Mouse (Mus musculus): ENCODE results near the gene Coq5.
A peak's percentile ranks its signal among the peaks of the same experiment; 100 is the strongest.

Gene Coq5

DNA sequence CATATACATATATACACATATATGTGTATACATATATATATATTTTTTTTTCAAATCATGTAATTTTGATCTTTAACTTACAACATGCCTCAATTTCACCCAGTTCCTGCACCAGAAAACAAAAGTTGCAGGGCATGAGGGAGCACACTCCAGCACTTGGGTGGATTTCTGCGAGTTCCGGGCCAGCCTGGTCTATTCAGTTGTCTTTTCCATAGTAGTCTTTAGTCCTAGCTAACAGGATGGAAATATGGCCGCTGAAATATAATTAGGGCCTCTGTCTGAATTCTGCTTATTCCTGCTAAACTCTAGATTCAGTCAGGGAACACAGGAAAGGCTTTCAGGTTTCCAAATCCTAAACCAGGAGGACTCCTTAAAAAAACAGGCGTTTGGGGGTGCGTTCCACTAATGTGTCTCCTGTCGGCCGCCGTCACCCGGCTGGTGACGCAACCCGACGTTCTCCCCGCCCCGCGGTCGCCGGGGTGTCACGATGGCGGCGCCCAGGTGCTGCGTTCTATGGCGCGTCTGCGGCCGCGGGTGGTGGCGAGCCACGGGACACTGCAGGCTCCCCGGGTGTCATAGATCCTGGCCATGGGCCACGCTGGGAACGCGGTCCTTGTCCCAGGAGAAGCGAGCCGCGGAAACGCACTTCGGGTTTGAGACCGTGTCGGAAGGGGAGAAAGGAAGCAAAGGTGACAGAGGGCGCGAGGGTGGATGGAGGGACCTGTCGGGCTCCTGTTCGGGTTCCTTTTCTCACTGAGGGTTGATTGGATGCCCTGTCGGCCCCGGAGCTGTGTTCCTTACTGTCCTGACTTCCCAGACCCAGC, at the start of gene Coq5:
Gene Coq5 (plus strand): TSS at position 441 of the 824 bp plus-strand sequence.
- peak; percentile 89 for DNase-seq (ENCODE audit: low spot score)

DNA sequence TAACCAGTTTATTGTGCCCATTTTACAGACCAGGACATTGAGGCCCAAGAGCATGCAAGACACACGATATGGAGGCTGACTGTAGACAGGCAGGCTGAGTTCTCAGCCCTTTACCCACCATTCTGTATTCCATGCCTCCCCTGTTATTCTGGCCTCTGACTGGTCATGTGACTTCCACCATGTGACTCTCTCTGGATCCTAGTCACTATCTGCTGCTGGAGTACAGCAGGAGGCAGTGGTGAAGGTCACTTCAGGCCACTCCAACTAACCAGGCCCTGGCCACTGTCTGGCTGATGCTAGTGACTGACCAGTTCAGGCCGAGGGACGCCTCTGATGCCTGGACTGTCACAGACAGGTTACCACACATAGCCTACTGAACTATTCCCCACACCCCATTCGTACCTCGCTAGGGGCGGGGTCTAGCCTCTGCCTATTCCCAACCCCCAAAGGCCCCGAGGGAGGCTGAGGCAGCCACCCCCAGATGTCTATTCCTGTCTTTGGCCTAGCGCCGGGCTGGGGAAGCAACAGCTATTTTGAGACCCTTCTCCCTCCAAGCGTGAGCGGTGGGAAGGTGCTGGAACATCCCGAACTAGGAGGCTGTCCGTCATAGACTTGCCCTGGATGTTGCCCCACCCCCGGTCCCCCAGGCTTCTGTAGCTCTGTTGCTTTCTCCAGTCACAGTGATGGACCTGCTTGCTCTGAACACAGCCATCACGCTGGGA, 48.5 kb upstream of the Coq5 start:
- DNase-seq (ENCODE audit: low spot score): no peak

DNA sequence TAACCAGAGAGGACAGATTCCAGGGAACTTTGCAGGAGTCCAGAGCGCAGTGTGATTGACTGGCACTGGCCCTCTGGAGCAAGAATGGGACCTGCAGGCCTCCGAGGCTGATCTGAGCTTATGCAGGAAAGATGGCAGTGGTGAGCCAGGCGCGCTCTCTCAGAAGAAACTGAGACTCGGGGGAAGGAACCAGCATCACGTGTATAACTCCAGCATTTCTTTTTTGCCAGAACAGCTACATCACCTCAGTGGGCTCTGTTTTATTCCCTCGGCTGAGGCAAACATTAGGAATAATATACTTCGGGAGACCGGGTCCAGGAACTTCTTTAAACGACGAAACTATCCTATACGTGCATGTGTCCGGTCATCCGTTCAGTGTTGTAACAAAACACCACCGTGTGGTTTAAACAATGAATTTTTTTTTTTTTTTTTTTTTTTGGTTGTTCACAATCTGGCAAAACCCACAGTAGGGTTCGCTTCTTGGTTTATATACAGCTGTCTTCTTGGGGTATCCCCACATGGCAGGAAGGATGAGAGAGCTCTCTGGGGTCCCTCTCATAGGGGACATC, 47.8 kb upstream of the Coq5 start:
- DNase-seq (ENCODE audit: low spot score): no peak

DNA sequence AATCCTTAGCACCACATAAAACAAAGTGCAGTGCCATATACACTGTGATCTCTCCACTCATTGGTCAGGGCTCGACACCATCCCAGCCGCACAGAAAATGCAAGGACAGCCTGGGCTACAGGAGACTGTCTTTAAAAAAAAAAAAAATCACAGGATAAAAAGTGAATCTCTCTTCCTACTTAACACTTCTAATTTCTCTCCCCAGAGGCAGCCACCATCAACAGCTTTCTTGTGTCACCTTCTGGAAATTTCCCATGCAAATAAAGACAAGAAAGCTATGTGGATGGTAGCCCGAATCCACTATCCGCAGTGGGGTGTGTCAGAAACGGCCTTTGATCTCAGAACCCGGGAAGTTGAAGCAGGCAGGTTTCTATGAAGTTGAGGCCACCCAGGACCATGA, 47.0 kb upstream of the Coq5 start:
- DNase-seq (ENCODE audit: low spot score): no peak

DNA sequence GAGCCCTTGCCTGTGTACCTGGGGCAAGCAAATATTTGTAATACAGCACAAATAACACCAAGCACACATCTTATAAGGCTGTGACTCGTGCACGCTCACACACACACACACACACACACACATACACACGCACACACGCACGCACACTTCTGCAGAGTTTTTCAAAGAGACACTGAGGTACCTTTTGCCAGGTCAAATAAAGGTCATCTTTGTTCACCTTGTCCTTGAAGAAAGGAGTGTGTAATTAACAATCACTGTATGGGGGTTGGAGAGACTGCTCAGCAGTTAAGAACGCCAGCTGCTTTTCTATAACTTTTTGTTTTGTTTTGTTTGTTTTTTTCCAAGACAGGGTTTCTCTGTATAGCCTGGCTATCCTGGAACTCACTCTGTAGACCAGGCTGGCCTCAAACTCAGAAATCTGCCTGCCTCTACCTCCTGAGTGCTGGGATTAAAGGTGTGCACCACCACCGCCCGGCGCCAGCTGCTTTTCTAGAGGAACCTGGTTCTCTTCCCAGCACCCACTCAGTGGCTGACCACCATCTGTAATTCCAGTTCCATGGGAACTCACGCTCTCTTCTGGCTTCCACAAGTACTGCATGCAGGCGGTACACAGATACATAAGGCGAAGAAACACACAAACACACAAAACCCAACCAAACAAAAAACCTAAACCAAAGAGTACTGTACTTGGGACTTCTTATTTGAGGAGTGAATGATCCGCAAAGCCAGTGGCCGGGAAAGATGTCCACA, 46.3 kb upstream of the Coq5 start:
- DNase-seq (ENCODE audit: low spot score): no peak

DNA sequence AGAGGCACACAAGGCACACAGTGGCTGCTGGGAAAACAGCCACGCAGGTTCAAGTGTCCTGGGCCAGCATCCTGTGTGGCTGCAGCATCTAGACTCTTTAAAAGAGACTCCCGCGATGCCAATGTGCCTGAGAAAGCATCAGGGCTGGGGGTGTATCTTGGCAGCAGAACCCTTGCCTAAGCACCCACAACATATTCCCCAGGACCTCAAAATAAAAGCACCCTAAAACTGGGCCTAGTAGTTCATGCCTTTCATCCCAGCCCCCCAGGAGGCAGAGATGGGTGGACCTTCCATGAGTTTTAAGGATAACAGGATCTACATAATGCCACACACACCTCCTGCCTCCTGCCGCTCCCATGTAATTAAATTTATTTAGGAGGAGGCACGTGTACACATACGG, 44.9 kb upstream of the Coq5 start:
- DNase-seq (ENCODE audit: low spot score): peak; percentile 49

DNA sequence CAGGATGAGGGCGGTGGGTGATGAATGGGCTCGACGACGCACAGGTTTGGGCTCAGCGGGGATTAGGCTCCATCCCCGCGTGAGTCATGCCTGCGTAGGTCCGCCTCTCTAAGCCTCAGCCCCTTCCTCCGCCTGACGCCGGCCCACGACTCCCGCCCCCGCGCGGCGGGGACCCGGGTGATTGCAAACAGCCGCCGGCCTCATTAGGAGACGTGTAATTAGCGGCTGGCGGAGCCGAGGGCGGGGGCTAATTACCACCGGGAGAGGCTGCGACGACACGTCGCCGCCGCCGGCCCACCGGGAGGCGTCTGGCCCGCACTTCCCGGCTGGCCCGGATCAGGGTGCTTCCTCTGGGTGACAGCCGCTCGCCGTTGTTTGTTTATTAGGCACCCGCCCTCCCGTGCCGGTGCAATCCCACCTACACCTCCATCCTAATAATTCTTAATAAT, 44.1 kb upstream of the Coq5 start:
- peak; percentile 74 for DNase-seq (ENCODE audit: low spot score)

DNA sequence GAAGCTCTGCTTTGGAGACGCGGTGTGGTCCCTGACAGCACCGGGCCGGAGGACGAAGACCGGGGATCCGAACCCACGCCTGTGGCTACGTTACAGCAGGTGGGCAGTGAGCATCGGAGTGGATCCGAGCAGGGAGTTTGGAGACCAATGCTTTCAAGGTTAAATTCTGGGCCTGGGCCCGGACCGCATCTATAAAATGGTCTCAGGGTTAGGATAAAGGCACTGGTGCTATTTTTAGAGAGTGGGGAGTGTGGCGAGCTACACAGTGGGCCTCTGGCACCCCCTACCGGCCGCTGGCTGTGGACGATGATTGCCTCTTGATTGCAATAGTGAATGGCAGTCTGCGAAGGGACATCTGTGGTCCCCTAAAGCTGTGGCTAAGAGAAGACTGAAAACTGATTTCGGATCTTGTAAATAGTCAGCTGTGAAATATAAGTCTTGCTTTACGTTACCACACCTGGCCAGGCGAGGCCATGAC, 43.6 kb upstream of the Coq5 start, which contains the start of gene Pop5:
Gene Pop5 (plus strand): TSS at position 51 of the 478 bp plus-strand sequence.
- DNase-seq (ENCODE audit: low spot score): peak; percentile 92

DNA sequence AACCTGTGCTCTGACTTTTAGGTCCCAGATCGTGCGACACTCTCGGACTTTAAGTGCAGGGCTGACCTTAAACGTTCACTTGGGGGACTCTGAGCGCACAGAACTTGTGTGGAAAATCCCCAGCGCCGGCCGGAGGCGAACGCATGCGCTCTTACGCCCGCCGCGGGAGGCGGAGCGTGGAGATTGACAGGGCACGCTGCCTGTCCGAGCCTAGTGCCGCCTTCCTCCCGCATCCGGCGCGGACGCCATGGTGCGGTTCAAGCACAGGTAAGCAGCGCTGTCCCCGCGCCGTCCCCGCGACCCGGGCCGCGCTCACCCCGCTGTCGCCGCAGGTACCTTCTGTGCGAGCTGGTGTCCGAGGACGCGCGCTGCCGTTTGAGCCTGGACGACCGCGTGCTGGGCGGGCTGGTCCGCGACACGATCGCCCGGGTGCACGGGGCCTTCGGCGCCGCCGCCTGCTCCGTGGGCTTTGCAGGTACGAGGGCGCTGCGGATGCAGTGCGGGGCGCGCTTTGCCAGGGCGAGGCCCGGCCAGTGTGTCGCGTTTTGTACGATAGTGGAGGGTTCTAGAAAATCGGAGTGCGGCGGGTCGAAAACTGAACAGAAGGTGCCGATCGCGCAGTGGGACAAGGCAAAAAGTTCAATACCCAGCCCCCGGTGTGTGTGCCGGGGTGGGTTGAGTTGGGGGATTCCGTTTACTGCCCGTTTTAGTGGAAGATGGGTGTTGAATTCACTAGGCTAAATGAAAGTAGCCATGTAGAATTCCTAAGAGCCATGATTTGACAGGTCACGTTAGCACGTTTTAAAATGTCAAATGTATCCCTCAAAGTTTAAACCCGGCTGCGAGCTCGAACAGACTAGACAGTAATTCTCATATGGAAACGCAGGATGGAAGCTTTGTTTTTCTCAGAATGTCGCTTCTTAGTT, 41.4 kb upstream of the Coq5 start:
- DNase-seq (ENCODE audit: low spot score): peak; percentile 92

DNA sequence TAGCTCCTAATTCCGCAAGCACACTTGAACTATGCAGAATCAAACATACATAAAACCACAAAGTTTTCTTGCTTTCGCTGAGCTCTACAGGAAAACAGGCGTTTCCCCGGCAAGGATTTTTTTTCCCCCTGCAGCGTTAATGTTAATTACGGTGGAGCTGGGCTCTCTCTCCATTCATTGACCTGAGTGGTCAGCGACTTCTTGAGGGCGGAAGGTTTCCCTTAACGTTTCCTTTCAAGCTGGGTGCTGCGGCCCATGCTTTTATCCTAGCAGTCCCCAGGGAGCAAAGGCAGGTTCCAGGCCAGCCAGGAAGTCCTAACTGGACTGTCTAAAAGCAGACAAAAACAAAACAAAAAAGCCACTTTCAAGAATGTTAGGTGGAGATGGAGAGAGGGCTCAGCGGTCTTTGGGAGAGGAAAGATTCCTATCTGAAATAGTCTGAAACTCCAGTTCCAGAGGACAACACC, 40.7 kb upstream of the Coq5 start:
- no peak for DNase-seq (ENCODE audit: low spot score)

DNA sequence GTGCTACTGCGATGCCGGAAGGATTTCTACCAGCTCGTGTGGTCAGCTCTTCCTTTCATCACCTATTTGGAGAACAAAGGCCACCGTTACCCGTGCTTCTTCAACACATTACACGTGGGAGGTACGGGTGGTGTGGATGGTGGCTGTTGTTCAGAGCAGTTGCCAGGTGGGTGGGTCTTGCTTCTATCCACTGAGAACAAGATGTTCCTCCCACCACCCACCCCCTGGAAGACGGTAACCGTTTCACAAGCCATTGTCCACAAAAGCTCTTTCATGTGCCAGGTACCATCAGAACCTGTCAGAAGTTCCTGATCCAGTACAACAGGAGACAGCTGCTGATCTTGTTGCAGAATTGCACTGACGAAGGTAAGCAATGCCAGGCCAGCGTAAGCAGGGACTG, 39.3 kb upstream of the Coq5 start:
- DNase-seq (ENCODE audit: low spot score): peak; percentile 46

DNA sequence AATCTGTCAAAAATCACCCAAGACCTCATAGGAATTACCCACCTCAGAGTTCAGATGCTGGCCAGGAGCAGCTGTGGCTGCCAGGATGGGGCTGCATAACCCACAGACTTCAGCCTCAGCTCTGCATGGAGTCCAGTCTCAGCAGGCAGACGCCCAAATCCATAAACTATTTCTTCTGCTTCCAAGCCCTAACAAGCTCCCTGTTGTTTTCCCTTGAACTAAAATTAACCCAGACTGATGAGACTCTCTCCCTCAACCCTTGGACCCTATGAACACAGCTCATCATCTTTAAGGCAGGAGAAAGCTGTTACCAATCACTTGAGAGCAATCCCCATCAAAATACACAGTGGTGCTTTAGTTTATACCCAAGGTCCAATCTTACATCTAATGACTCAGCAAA, 24.0 kb upstream of the Coq5 start:
- no peak for DNase-seq (ENCODE audit: low spot score)

DNA sequence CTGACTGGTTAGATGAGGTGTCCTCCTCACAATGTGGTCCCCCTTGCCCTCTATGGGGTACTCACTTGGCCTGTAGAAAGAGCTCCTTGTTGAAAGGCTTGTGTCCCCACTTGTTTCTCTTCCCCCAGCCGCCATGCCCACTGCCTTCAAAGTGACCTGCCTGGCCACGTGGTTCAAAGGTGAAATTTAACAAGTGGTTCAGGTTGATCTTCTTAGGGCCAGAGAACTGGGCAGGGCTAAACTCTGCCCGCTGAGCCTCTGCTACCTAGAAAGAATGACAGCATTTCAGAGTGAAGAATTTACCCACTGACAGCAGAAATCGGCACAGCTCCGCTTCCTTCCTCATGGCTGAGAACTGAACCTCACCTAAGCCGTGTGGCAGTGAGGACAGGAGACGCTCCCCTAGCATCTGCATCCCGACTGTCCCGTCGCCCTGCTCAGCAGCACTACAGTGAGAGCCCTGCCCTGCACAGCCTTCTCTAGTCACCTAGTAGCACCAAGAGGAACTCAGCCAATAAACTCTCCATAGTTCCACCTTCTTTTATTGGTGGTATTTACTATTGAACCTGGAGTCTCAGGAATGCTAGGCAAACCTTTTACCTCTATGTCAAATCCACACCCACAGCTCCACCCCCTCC, 22.4 kb upstream of the Coq5 start:
- DNase-seq (ENCODE audit: low spot score): no peak

DNA sequence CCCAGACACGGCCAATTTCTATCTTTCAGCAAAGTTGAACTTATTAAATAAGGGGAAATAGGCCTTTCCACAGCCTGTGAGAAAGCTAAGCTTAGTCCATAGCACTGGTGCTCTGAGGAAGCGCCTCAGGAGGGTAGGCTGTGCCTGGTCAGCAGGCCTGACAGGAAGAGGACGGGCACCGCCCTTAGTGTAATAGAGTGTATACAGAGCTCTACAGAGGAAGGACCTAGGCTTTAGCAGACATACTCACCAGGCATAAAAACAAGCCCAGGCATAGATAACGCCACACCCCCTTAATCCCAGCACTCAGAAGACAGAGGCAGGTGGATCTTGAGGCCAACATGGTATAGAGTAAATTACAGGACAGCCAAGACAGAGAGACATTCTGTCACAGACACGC, 19.1 kb upstream of the Coq5 start:
- no peak for DNase-seq (ENCODE audit: low spot score)

DNA sequence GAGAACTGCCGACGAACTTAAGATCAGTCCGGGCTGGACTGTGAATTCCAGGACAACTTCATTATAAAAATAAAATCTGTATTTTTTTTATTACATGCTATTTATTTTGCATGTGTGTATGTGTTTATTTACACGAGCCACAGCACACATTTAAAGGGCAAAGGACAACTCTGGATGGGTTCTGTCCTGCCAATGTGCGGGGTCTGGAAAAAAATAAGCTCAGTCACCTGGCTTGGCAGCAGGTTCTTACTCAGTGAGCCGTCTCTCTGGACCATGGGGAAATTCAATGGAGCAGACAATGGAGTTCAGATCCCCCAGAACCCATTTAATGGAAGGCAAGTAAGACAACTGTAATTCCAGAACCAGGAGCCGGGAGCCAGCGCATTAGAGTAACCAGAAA, 18.3 kb upstream of the Coq5 start:
- no peak for DNase-seq (ENCODE audit: low spot score)

DNA sequence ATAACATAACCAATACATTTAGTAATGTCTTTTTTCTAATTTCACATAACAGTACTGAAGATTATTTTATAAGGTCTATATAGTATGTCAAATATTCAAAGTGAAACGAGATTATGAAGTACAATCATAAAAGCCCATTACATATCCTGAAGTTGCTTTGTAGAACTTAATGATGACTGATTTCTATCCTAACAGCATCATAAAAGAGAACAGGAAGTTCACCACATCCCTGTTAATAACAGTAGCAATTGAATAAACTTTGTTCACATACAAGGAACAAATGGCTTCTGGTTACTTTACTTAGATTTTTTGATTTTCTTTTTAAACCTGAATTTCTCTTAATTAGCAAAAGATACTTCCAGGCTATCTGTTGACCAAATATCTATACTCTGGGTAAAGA, 17.6 kb upstream of the Coq5 start:
- no peak for DNase-seq (ENCODE audit: low spot score)

DNA sequence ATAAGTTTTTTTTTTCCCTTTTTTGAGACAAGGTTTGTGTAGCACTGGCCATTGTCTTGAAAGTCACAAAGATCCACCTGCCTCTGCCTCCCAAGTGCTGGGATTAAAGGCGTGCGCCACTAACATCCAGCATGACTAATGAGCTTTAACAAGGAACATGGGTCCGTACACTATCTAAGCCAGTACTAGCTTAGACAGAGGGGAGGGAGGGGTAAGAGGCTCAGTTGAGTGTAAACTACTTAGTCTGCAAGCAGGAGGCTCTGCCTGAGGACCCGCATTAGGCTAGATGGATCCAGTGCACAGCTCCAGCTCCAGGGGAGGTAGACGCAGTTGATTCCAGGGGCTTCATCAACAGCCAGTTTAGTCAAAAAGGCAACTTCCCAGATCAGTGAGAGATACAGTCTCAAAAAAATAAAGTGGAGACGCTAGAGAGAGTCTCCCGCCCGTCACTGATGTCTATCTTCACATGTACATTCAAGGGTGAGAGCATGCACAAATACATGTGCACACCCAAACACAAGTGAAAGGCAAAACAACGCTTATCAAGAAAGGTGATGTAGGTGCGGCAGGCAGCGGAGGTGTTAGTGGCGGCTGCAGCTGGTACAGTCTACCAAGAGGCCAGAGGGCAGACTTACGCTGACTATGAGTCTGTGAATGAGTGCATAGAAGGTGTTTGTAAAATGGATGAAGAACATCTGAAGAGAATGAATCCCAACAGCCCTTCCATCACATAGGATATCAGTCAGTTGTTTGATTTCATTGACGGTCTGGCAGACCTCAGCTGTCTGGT, 16.8 kb upstream of the Coq5 start:
- no peak for DNase-seq (ENCODE audit: low spot score)

DNA sequence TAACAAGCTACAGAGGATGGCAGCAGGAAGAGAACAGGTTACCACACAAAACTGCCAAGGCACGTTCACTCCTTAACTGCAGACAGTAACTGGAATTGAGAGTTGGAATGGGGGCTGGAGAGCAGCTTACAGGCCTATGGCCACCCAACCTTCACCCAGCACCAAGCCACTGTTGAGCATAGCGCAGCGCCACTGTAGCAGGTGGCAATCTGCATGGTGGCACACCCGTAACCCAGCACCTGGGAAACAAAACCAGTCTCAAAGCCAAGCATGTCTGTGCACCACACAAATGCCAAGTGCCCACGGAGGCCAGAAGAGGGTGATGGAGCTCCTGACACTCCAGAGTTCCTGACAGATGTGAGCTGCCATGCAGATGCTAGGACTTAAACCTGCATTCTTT, 13.1 kb upstream of the Coq5 start:
- DNase-seq (ENCODE audit: low spot score): no peak

DNA sequence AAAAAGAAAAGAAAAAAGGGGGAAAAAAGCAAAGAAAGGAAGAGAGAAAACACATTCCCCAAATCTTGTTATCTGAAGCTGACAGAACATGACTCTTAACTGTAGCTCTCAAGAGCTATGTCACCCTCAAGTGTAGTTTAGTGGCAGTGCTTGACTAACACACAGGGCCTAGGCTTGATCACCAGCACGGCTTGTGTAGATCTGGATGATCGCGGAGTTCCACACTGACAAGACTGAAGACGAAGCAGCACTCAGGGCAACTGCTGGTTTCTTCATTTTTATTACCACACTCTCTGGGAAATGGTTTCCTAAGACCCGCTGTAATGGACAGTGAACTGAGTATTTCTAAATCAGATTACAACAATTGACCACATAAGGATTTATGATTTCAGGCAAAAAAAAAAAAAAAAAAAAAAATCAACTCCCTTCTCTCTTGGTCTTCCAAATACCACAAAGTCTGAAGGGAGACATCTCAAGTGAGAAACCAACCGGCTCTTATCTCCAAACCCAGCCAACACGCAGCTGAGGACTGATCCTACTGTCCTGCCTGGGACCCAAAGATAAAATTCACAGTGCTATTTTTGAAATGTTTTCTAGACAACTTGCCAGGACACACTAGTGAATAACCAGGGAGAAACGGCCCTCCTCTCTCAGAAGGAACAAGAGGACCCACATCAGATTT, 12.5 kb upstream of the Coq5 start:
- DNase-seq (ENCODE audit: low spot score): no peak

All from layer of hippocampus, adult 11-12 months (tissue).